9 mouse cellular contexts compared by ENCODE assay signal in the genomic region with DNA sequence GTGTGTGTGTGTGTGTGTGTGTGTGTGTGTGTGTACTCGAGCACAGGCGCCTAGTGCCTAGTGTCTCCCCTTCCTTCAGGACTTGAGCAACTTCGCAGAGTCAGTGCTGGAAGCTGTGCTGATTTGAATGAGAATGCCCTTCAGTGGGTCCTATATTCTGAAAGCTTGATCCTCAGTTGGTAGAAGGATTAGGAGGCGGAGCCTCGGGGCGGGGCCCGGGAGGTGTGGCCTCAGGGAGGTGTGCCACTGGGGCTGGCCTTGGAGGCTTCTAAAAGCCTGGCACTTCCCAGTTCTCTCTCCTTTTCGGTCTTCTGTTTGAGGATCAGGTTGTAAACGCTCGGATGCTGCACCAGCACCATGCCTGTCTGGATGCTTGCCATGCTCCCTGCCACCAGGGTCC. TPM values are rescaled to one million over a fixed set of nuclear protein-coding genes. Genes with fewer than 3 reads are reported as not detected.
DNase-seq lines count a peak whose midpoint lies in the region; ATAC-seq lines count a peak whose summit lies in the region.
"Had no signal": no experiment of that assay in that cellular context is flagged by ENCODE, and none has a peak within 500 bp of the region (broad histone marks: within the 10 kb centered on the region; RNA-seq: fewer than 3 reads in every experiment).

No protein-coding gene starts in this region.

- H3K9me3 ChIP-seq in intestine, embryonic 15.5 days, result no peaks in the 10 kb centered on the region

- WGBS in intestine, embryonic 15.5 days, result 3% methylated on average over 10 of the region's 10 CpGs

- H3K36me3 ChIP-seq in intestine, embryonic 15.5 days, result no peaks in the 10 kb centered on the region

- peak; percentile 37 for DNase-seq in retina, adult 2 months (ENCODE audit: low read depth, low spot score)
- DNase-seq in retina, embryonic 14.5 days (ENCODE audit: low spot score), result no peak
- peak; percentile 80 for DNase-seq in embryo, embryonic 11 days
- DNase-seq in lung, postnatal 14 days, result peak; percentile 12
- no peak for DNase-seq in layer of hippocampus, postnatal 14 days (ENCODE audit: low spot score in 2 of 2)
- no peak for DNase-seq in thymus, postnatal 25 days

- H3K27ac ChIP-seq in intestine, embryonic 15.5 days, result no peak overlapping the region

- no peak overlapping the region for H3K9ac ChIP-seq in intestine, embryonic 15.5 days

- H3K4me3 ChIP-seq in intestine, embryonic 15.5 days (replicated peaks), result no peak overlapping the region

- ATAC-seq in intestine, embryonic 15.5 days, result peak; percentile 77
- ATAC-seq in CD4-positive, CD25-positive, alpha-beta regulatory T cell, adult 4 months, result no peak

- peaks cover 16% of the 10 kb centered on the region for H3K4me1 ChIP-seq in intestine, embryonic 15.5 days (replicated peaks)

- H3K4me2 ChIP-seq in intestine, embryonic 15.5 days (replicated peaks), result no peak overlapping the region

- H3K27me3 ChIP-seq in intestine, embryonic 15.5 days (replicated peaks), result no peaks in the 10 kb centered on the region

RNA-seq across cellular contexts. Expression of a gene that starts 9.9 kb away (rescaled TPM):
- 0.19 and 0.32 TPM in 2 replicates for polyA plus RNA-seq in intestine, embryonic 15.5 days (2015; fragmentation: Nextera tagmentation; extraction: Ambion mirVana)
- polyA plus RNA-seq in CD4-positive, CD25-positive, alpha-beta regulatory T cell, adult 4 months (2017; shearing (Covaris generic)), result under 1 TPM; 0.61 to 0.63 TPM
- not detected for total RNA-seq in layer of hippocampus, postnatal 14 days (2021)
- polyA plus RNA-seq: heart, postnatal 0 days had no signal

RNA-seq across cellular contexts. Expression of a gene that starts 25.2 kb away (rescaled TPM):
- polyA plus RNA-seq in intestine, embryonic 15.5 days (2015; fragmentation: Nextera tagmentation; extraction: Ambion mirVana), result 0.40 and 0.42 TPM in 2 replicates
- polyA plus RNA-seq in CD4-positive, CD25-positive, alpha-beta regulatory T cell, adult 4 months (2017; shearing (Covaris generic)), result under 1 TPM; 0.15 to 0.32 TPM
- not detected for total RNA-seq in layer of hippocampus, postnatal 14 days (2021)

Comparison
In these comparisons a context has a peak if more than half of its experiments do, and no peak if none do; other contexts are left out.
1. DNase-seq: peak in retina, adult 2 months (single experiment), embryo, embryonic 11 days (single experiment) and lung, postnatal 14 days (single experiment); none in retina, embryonic 14.5 days (single experiment), layer of hippocampus, postnatal 14 days (0 of 2) and thymus, postnatal 25 days (single experiment).